Mouse (Mus musculus): Measurements from ENCODE around the gene Lrcol1.

Gene Lrcol1

DNA sequence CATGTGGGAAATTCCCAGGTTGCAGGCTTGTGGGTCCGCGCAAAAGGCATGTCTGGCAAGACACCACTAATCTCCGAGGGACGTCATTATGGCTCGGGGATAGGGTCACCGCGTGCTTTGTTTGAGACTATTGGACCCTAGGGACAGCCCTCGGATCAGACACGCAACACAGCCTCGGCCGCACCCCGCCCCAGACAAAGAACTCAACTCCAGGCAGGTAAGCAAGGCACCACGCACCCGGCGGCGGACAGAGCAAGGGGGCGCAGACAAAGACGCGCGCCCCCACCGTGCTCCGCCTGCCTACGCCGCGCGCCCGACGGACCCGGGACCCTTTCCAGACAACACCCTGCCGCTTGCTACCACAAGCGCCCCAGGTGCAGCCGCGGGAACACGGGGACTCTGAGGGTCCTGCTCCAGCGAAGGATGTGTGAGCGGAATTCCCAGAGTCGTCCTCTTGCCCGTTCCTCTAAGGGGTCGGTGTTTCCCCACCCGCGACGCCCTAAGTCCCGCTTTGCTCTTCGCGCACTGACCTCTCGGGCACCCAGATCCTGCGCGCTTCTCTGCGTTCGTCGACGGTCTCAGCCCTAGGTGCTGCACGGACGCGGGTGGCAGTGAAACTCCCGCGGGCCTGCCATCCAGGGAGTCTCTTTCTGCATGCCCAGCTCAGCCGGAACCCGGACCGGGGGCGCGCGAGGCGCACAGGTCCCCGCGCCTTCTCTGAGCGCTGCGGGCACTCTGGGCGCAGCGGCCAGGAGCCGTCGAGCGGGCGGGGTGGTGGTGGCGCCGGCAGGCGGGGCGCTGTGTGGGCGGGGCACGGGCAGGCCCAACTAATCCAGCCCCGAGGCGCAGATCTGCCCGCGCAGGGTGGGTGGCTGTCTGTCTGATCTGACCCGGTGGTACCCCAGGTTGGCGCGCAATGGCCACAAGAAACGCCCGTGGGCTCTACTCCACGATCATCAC lies 42.1 kb downstream of the Lrcol1 start:
- no peak for DNase-seq (ENCODE audit: low read depth)

DNA sequence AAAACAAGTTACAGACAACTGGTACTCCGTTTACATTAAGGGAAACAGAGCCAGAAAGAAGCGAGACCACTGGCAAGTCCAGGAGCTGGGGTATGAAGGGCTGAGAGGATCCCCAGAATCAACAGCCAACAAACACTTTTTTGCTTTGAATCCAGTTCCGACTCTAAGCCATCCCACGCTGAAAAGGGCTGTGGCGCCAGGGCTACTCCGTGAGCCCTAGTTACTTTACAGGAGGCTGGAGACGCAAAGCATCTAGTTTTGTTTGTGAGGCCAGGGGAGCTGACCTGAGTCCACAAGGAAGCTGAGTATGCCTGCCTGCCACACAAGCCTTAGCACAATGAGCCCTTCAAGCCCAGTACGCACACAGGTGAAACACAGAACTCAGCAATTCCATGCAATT lies 42.8 kb downstream of the Lrcol1 start:
- no peak for DNase-seq (ENCODE audit: low read depth)

DNA sequence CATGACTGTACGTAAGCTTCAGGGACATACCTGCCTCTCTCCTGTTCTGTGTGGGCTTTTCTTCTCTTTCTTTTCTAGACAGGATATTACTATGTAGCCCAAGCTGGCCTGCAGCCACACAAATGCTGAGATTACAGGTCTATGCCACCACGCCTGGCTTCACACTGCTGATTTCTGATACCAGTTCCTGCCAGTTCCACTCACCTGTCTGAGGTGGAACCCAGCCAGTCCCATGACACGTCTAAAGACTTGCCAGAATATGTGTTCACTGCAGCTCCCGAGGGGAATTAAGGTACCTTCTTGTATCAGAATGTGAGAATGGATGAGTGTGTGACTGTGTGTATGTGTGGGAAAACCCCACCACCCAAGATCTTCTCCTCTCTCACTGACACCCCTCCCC lies 46.1 kb downstream of the Lrcol1 start:
- DNase-seq (ENCODE audit: low read depth) = no peak

DNA sequence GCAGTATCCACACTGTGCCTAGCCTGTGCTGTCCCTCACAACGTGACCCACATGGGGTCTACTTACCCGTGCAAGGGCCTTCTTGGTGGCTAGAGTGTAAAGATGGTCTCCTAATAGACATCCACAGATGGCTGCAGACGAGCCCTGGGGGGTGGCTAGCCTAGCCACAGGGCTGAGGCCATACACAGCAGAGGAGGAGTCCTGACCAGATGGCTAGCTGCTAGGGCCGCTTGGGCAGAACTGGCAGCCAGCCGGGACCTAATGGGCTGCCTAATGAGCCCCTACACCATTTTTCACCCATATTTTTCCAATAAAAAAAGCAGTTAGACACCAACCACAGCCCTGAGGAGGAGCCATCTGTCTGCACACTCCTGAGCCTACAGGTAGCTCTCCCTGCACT lies 48.2 kb downstream of the Lrcol1 start:
- no peak for DNase-seq (ENCODE audit: low read depth)

DNA sequence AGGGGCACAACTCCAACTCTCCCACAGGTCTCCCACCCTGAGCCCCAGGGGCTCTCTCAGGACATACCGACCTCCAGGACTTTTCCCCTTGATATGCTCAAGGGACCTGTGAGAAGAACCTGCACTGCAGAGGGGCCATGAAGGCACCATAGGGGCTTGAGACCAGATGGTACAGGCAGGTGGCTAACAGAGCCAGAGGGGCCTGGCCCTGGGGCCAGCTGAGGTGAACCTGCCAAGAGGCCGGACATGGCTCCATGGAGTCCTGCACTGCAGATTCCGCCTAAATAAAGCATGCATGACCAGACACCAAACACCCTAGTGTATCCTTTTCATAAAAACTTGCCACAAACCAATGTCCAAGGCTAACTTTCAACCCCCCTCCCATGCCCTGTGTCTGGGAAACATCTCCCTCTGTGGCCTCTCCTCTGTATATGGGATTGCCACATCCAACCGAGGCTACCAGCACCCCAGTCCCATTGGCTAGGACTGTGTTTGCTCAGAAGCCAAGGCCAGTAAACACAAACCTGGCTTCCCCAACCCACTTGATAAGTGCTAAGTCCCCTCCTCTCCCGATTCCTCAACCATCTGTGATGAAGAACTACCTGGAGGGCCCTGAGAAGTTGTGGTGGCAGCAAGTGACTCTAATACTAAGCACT lies 50.6 kb downstream of the Lrcol1 start:
- no peak for DNase-seq (ENCODE audit: low read depth)

DNA sequence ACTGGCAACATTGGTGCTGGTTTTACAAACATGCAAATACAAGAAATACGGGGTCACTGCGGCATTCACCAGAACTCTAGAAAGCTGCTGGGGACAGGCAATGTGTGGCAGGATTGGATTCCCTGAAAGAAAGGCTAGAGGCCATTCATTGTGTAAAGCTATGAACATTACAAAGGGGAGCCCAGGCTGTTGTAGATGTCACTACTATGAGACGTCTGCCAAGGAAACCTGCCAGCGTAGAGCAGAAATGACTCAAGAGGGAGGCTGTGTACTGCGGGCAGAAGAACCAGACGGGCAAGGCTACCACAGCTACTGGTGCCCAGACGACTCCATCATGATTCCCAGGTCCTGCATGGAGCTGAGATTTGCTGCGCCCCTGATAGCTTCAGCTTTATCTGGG lies 56.6 kb downstream of the Lrcol1 start:
- DNase-seq (ENCODE audit: low read depth) = no peak

DNA sequence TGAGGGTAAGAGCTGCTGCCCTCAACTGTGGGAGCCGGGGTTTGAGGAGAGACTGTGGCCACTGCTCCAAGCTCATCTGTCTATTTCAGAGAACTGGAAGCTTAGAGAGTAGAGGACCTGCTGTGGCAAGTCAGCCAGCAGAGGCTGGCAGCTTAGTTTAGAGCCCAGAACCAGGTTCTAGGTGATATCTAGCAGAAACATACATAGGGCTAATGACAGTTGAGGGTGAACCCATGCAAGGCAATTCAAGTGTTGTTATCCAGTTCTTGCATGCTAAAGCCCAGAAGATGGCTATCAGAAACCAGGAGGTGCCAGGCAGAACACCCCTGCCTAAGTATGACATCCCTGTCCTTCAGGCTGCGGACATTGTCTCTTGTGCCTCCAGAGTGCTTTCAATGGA lies 58.0 kb downstream of the Lrcol1 start:
- DNase-seq (ENCODE audit: low read depth) = no peak

DNA sequence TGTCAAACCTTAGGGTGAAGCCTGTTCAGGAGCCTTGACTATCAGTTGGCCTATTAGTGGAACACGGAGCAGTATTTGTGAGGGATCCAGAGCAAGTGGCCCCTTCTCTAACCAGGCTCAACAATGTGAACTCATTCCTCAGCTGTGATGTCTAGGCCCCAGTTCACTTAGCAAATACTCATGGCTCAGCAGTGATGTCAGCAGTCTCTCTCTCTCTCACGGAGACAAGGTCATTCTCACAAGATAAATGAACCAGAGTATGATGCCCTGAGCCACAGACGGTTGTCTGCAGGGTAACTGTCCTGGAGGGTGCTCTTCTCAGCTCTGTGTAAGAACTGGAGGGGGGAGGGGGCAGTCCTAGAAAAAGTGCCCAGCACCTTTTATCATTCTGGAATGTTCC lies 59.4 kb downstream of the Lrcol1 start:
- no peak for DNase-seq (ENCODE audit: low read depth)
